Comparison of ENCODE assay signal across 24 mouse cellular contexts in the genomic region with DNA sequence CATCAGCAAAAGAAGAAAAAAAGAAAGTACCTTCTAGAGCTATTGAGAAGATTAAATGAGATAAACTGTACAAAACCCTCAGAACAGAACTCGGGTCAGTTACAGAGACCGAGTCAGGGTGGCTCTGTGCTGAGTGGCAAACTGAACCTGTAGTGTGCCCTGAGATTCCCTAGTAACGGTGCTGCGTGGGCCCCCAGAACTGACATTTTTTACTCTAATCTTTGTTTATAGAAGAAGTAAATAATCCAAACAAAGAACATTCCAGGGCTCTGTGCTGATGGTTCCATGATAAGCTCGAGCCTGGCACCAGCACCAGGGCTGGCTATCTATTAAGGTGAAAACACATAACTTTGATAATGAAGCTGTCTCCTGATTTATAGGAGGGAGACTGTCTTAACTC.
DNase-seq lines count a peak whose midpoint lies in the region; ATAC-seq lines count a peak whose summit lies in the region.
"Had no signal": no experiment of that assay in that cellular context is flagged by ENCODE, and none has a peak within 500 bp of the region (broad histone marks: within the 10 kb centered on the region; RNA-seq: fewer than 3 reads in every experiment).

No protein-coding gene starts in this region.

- no peak overlapping the region for H3K4me2 ChIP-seq in embryonic facial prominence, embryonic 14.5 days (ENCODE audit: low read depth, low read length)
- H3K4me2 ChIP-seq in limb, embryonic 13.5 days (replicated peaks), result no peak overlapping the region
- H3K4me2 ChIP-seq: forebrain, embryonic 12.5 days; heart, embryonic 11.5 days; heart, embryonic 15.5 days; hindbrain, embryonic 13.5 days had no signal

- no peak for ATAC-seq in embryonic facial prominence, embryonic 14.5 days (ENCODE audit: low read depth)
- ATAC-seq in limb, embryonic 13.5 days (ENCODE audit: low FRiP score, low read depth), result no peak
- ATAC-seq: activated CD4-positive, CD25-positive, alpha-beta regulatory T cell, adult 4 months; forebrain, embryonic 16.5 days; hindbrain, postnatal 0 days; Patski had no signal

- peaks cover 11% of the 10 kb centered on the region for H3K4me1 ChIP-seq in embryonic facial prominence, embryonic 14.5 days (ENCODE audit: control insufficient read depth, insufficient read depth, low read length)
- peaks cover 14% of the 10 kb centered on the region for H3K4me1 ChIP-seq in limb, embryonic 13.5 days
- H3K4me1 ChIP-seq: forebrain, embryonic 12.5 days; heart, embryonic 15.5 days; hindbrain, embryonic 13.5 days had no signal

- H3K27ac ChIP-seq in embryonic facial prominence, embryonic 14.5 days (replicated peaks; ENCODE audit: low read depth, low read length), result 0 out of 2 replicates have a peak overlapping the region, but pooled peaks have one; percentile 41
- H3K27ac ChIP-seq in limb, embryonic 13.5 days, result peak overlapping the region; percentile 61; the same call in 1 of the 2 replicates
- H3K27ac ChIP-seq: forebrain, embryonic 12.5 days; heart, adult 2 months; heart, embryonic 15.5 days; hindbrain, embryonic 13.5 days; hindbrain, postnatal 0 days had no signal

- no peaks in the 10 kb centered on the region for H3K27me3 ChIP-seq in embryonic facial prominence, embryonic 14.5 days (replicated peaks; ENCODE audit: control insufficient read depth, insufficient read depth, low read length)
- H3K27me3 ChIP-seq in limb, embryonic 13.5 days, result no peaks in the 10 kb centered on the region
- H3K27me3 ChIP-seq: CH12.LX; forebrain, embryonic 12.5 days; heart, embryonic 15.5 days; hindbrain, embryonic 13.5 days; Patski had no signal

- H3K36me3 ChIP-seq in embryonic facial prominence, embryonic 14.5 days (ENCODE audit: control insufficient read depth, insufficient read depth, low read length), result no peaks in the 10 kb centered on the region
- H3K36me3 ChIP-seq in limb, embryonic 13.5 days, result no peaks in the 10 kb centered on the region
- H3K36me3 ChIP-seq: forebrain, embryonic 12.5 days; heart, embryonic 15.5 days; hindbrain, embryonic 13.5 days had no signal

- no peak overlapping the region for H3K4me3 ChIP-seq in embryonic facial prominence, embryonic 14.5 days (ENCODE audit: low read depth, low read length)
- no peak overlapping the region for H3K4me3 ChIP-seq in limb, embryonic 13.5 days
- H3K4me3 ChIP-seq: forebrain, embryonic 12.5 days; heart, adult 2 months; heart, embryonic 15.5 days; hindbrain, embryonic 13.5 days had no signal

- no peaks in the 10 kb centered on the region for H3K9me3 ChIP-seq in embryonic facial prominence, embryonic 14.5 days (ENCODE audit: control insufficient read depth, low read length)
- H3K9me3 ChIP-seq in limb, embryonic 13.5 days, result no peaks in the 10 kb centered on the region
- H3K9me3 ChIP-seq: forebrain, embryonic 12.5 days; heart, embryonic 15.5 days; hindbrain, embryonic 13.5 days had no signal

- WGBS in embryonic facial prominence, embryonic 14.5 days, result 48% methylated on average over 5 of the region's 5 CpGs
- 32% methylated on average over 5 of the region's 5 CpGs for WGBS in limb, embryonic 13.5 days

- peak; percentile 44 for DNase-seq in embryo, embryonic 10 days (ENCODE audit: low spot score)
- no peak for DNase-seq in embryo, embryonic 11 days
- peak; percentile 1 for DNase-seq in lung, postnatal 25 days (ENCODE audit: low spot score)
- no peak for DNase-seq in lung, postnatal 10 days
- DNase-seq in embryonic facial prominence, embryonic 14.5 days (ENCODE audit: low spot score), result no peak
- DNase-seq in right cerebral cortex, postnatal 4 days, result no peak
- DNase-seq in right cerebral cortex, postnatal 25 days, result no peak
- DNase-seq: adrenal gland, postnatal 10 days; cerebellum, adult 11-12 months; cerebellum, adult 9-10 months; cerebellum, postnatal 25 days; gastrocnemius, postnatal 14 days; heart, adult 2 months; heart, postnatal 14 days had no signal

- no peak overlapping the region for H3K9ac ChIP-seq in embryonic facial prominence, embryonic 14.5 days (ENCODE audit: low read depth, low read length)
- no peak overlapping the region for H3K9ac ChIP-seq in limb, embryonic 13.5 days
- H3K9ac ChIP-seq: forebrain, embryonic 12.5 days; heart, embryonic 15.5 days; hindbrain, embryonic 13.5 days had no signal

Comparison
In these comparisons a context has a peak if more than half of its experiments do, and no peak if none do; other contexts are left out.
1. DNase-seq: peak in embryo, embryonic 10 days (single experiment) and lung, postnatal 25 days (single experiment); none in embryo, embryonic 11 days (single experiment), lung, postnatal 10 days (single experiment), embryonic facial prominence, embryonic 14.5 days (single experiment), right cerebral cortex, postnatal 4 days (single experiment) and right cerebral cortex, postnatal 25 days (single experiment).